Mouse (Mus musculus): ENCODE measurements at regions not wholly inside any gene's neighbourhood (a gene's known extent, or its start where the extent isn't known, plus 50 kb on each side); places are given as distances from the start of the nearest gene placed in this dataset.

DNA sequence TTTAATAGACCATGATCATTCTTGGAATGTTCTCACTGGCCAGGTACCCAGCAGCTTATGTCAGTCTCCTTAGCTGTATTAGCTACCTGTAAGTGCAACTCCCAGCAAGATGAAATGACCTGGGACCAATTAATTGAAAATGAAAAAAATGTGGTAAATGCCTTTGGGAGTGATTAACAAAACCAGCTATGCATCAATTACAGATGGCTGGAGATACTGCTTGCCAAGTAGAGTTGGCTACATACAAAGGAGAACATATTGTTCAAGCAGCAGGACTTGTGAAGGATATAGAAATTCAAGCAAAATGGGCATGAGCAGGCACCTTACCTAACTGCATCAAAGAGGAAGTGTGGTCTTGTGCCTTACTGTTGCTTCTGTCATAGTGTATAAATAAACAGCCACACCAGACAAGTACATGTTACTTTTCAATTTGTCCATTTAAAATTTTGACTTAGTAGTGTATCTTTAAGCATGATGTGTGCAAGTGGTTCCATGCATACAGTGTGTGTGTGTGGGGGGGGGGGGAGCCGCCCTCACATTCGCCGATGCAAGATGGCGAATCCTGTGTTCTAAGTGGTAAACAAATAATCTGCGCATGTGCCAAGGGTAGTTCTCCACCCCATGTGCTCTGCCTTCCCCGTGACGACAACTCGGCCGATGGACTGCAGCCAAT, 307.0 kb downstream of the Pcdh17 start:
- no peak for ATAC-seq (ENCODE audit: low FRiP score, low read depth)
- Histone ChIP-seq H3K27ac (replicated peaks) (no peak overlapping the region), H3K4me2 (replicated peaks) (no peak overlapping the region), H3K4me1 (no peaks in the 10 kb centered on the region), H3K36me3 (no peaks in the 10 kb centered on the region), H3K9me3 (no peaks in the 10 kb centered on the region), H3K4me3 (no peak overlapping the region), H3K9ac (replicated peaks) (no peak overlapping the region), H3K27me3 (no peaks in the 10 kb centered on the region)
- 98% methylated on average over 9 of the region's 9 CpGs for WGBS

DNA sequence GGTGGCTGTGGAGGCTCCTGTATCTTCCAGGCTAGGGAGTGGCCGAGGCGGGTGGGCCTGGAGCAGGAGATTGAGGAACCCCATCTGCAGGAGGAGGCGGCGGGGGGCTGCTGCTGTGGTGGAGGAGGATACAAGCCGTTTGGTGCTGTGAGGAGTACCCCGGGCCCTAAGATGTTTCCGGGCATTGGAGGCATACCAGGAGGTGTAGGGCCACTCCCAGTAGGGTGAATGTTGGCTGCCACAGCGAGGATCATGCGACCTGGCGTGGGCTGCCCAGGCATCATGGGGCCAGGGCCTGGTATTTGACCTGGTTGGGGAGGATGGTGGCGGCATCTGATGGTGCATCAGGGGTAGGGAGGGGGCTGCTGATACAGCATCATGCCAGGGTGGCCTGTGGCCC, 314.2 kb downstream of the Pcdh17 start:
- H3K4me3 ChIP-seq: no peak overlapping the region
- ATAC-seq (ENCODE audit: low FRiP score, low read depth): peak; percentile 52; the same call in 1 of the 2 replicates
- H3K4me2 ChIP-seq (replicated peaks): no peak overlapping the region
- no peaks in the 10 kb centered on the region for H3K4me1 ChIP-seq
- no peaks in the 10 kb centered on the region for H3K36me3 ChIP-seq
- H3K27ac ChIP-seq (replicated peaks): no peak overlapping the region
- no peaks in the 10 kb centered on the region for H3K9me3 ChIP-seq
- no peaks in the 10 kb centered on the region for H3K27me3 ChIP-seq
- H3K9ac ChIP-seq (replicated peaks): no peak overlapping the region
- WGBS: 93% methylated on average over 11 of the region's 11 CpGs

DNA sequence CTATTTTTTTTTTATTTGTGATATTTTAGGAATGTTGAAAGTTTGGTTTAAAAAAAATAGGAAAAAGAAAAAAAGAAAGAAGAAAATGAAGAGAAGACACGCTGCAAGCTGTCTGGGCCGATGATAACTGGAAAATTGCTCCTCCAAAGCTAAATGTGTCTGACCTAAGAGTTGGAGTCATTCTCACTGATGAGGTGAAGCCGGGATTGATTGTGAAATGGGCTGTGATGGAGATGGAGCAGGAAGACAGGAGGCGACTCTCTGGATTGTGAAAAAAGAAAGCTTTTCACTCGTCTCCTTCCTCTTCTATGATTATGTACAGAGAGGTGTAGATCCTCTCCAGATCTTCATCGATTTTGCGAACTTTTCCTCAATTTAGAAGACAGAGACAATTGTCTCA, 349.8 kb downstream of the Pcdh17 start:
- H3K36me3 ChIP-seq: no peaks in the 10 kb centered on the region
- H3K4me2 ChIP-seq (replicated peaks): no peak overlapping the region
- no peak overlapping the region for H3K4me3 ChIP-seq
- H3K4me1 ChIP-seq: no peaks in the 10 kb centered on the region
- ATAC-seq (ENCODE audit: low FRiP score, low read depth): no peak
- H3K9ac ChIP-seq (replicated peaks): no peak overlapping the region
- 86% methylated on average over 7 of the region's 7 CpGs for WGBS
- H3K27ac ChIP-seq (replicated peaks): no peak overlapping the region
- no peaks in the 10 kb centered on the region for H3K9me3 ChIP-seq
- no peaks in the 10 kb centered on the region for H3K27me3 ChIP-seq

DNA sequence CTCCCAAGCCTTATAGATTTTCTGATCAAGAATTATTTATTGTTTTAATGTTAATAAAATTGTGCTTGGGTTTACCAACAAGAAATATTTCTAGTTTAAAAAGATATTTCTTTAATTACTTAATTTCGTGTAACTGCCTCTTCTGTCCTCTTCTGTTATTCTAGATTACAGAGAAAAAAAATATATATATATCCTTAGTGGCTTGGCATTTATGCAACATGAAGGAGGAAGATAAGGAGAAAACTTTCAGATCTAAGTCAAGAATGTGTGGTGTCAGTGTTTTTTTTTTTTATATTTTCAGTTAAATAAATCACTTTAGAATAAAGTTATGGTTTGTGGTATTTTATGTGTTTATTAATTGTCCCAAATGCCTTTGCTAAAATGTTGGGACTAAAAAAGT, 357.6 kb downstream of the Pcdh17 start:
- H3K9ac ChIP-seq (replicated peaks): no peak overlapping the region
- WGBS: 70% methylated on average over 1 of the region's 1 CpGs
- no peak overlapping the region for H3K4me3 ChIP-seq
- H3K27ac ChIP-seq (replicated peaks): no peak overlapping the region
- H3K36me3 ChIP-seq: no peaks in the 10 kb centered on the region
- H3K9me3 ChIP-seq: no peaks in the 10 kb centered on the region
- H3K4me2 ChIP-seq (replicated peaks): no peak overlapping the region
- no peaks in the 10 kb centered on the region for H3K4me1 ChIP-seq
- ATAC-seq (ENCODE audit: low FRiP score, low read depth): no peak
- H3K27me3 ChIP-seq: no peaks in the 10 kb centered on the region

DNA sequence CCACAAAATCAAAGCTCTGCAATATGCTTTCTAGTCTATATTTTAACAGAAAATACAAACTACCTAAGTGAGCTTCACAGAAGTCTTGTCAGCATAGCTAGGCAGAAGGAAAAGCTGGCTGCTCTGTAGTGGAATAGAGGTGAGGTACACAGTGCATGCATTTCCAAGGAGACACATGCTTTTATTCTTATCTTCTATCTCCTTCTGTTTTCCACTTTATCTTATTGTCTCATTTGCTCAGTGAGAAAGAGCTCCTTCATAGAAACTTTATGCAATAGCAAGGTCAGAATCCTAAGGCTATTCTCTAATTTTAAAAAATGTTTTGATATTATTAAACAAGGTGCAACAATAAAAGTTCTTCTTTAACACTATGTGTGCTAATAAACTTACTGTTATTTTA, 359.3 kb downstream of the Pcdh17 start:
- H3K4me3 ChIP-seq: no peak overlapping the region
- H3K4me2 ChIP-seq (replicated peaks): no peak overlapping the region
- no peaks in the 10 kb centered on the region for H3K9me3 ChIP-seq
- H3K4me1 ChIP-seq: no peaks in the 10 kb centered on the region
- no peak for ATAC-seq (ENCODE audit: low FRiP score, low read depth)
- no peak overlapping the region for H3K27ac ChIP-seq (replicated peaks)
- H3K9ac ChIP-seq (replicated peaks): no peak overlapping the region
- H3K36me3 ChIP-seq: no peaks in the 10 kb centered on the region
- no peaks in the 10 kb centered on the region for H3K27me3 ChIP-seq

Measured in midbrain, embryonic 12.5 days (tissue).